Mouse (Mus musculus) urinary bladder, postnatal 10 days (tissue): ENCODE data around the gene Atf3.

Source experiments
- DNase-seq: peaks from one replicate; pipeline ENCODE4 v3.0.0; 2022; ENCODE audit warnings: low spot score

The Atf3 gene

GRCm38 (mm10) chr1:191217939-191218338, at the start of gene Atf3:
Atf3 (minus strand) TSS chr1:191218039.
- DNase-seq, result no peak

GRCm38 (mm10) chr1:191267162-191267561, 49.3 kb upstream of the Atf3 start:
- no peak for DNase-seq

- DNase-seq, result no peak
These were observed 45.6 kb upstream of the Atf3 start for GRCm38 (mm10) chr1:191263471-191263870.

- no peak for DNase-seq
These were observed 44.0 kb upstream of the Atf3 start for GRCm38 (mm10) chr1:191261861-191262260.

- DNase-seq, result no peak
These were observed 41.8 kb upstream of the Atf3 start for GRCm38 (mm10) chr1:191259661-191260060.

- DNase-seq, result no peak
These were observed 41.3 kb upstream of the Atf3 start for GRCm38 (mm10) chr1:191259121-191259520.

GRCm38 (mm10) chr1:191258521-191258920, 40.7 kb upstream of the Atf3 start:
- no peak for DNase-seq

- DNase-seq, result no peak
These were observed 40.1 kb upstream of the Atf3 start for GRCm38 (mm10) chr1:191257981-191258380.

GRCm38 (mm10) chr1:191257351-191257771, 39.5 kb upstream of the Atf3 start:
- DNase-seq, result no peak

- DNase-seq, result no peak
These were observed 38.9 kb upstream of the Atf3 start for GRCm38 (mm10) chr1:191256566-191257350.

- no peak for DNase-seq
These were observed 38.3 kb upstream of the Atf3 start for GRCm38 (mm10) chr1:191256134-191256533.

GRCm38 (mm10) chr1:191254448-191254847, 36.6 kb upstream of the Atf3 start:
- no peak for DNase-seq

- no peak for DNase-seq
These were observed 35.8 kb upstream of the Atf3 start for GRCm38 (mm10) chr1:191253636-191254035.

- DNase-seq, result no peak
These were observed 32.1 kb upstream of the Atf3 start for GRCm38 (mm10) chr1:191249975-191250374.

- DNase-seq, result no peak
These were observed 30.6 kb upstream of the Atf3 start for GRCm38 (mm10) chr1:191248423-191248822.

- DNase-seq, result no peak
These were observed 29.7 kb upstream of the Atf3 start for GRCm38 (mm10) chr1:191247561-191247960.

GRCm38 (mm10) chr1:191243855-191244254, 26.0 kb upstream of the Atf3 start:
- no peak for DNase-seq

GRCm38 (mm10) chr1:191242065-191242698, 24.3 kb upstream of the Atf3 start:
- no peak for DNase-seq

GRCm38 (mm10) chr1:191241574-191241973, 23.7 kb upstream of the Atf3 start:
- no peak for DNase-seq

GRCm38 (mm10) chr1:191239602-191240001, 21.8 kb upstream of the Atf3 start:
- DNase-seq, result no peak

GRCm38 (mm10) chr1:191235788-191236542, 18.1 kb upstream of the Atf3 start:
- DNase-seq, result no peak

- DNase-seq, result no peak
These were observed 17.0 kb upstream of the Atf3 start for GRCm38 (mm10) chr1:191234837-191235236.
